Mouse (Mus musculus) megakaryocyte, adult 5-6 weeks (primary cell): ENCODE data around the gene Stim1. TPM values are rescaled to one million over a fixed set of nuclear protein-coding genes. Genes with fewer than 3 reads are reported as not detected.

Source experiments
- ATAC-seq: 2 replicates; pipeline ENCODE4 v1.8.0; 2016; ENCODE audit warnings: mild to moderate bottlenecking, inconsistent platforms; ENCODE audit not compliant: poor library complexity, severe bottlenecking
- total RNA-seq, 2 experiments: library from RNA; stranded (forward) in 1 of 2; stranded (reverse) in 1 of 2; fragments of 153-499, 151-499 nt in 1 of 2; fragments of 221-1000, 200-1000 nt in 1 of 2; gene quantifications; 2 replicates each; pipeline versions ENCODE4 v1.2.3 to v1.2.4; 2015 to 2017

The Stim1 gene
- total RNA-seq (2015) (28.0 and 28.8 TPM in 2 replicates), total RNA-seq (2017) (35.5 and 59.3 TPM in 2 replicates)

DNA sequence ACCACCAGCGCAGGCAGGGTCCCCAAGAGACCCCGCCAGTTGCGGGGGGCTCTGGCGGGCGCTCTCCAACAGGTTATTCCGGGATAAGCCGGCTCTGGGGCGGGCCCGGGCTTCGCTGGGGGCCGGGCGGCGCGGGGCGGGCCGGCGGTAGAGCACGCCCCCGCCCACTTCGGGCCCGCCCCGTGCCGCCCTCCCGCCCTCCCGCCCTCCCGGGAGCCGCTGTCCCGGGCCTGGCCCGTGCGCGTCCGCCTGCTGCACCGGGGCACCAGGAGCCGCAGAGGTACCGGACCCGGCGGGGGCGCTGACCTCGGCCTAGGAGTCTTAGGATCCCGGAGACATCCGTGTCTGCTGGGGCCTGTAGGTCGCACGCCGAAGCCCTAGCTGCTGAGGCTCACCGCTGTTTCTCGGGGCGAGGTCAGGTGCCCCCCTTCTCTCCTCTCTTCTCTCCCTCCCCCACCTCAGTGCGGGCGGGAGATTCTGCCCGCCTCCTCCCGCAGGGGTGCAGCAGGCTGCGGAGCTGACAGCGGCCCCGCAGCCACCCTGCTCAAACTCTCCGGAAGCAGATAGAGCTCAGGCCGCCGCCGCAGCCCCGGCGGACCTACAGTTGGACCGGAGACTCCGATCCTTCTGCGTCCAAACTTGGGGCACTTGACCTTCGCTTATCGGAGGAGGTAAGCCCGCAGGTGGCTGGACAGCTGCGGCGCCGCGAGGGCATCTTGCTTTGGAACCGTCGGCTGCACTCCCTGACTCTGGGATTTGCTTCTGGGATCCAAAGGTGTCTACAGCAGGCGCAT is at the start of gene Stim1:
TSS of gene Stim1 (plus strand) at position 206 of the 794 bp plus-strand sequence.
- ATAC-seq: peak; percentile 26

GRCm38 (mm10) chr7:102221899-102222298 is 45.7 kb upstream of the Stim1 start:
- no peak for ATAC-seq

DNA sequence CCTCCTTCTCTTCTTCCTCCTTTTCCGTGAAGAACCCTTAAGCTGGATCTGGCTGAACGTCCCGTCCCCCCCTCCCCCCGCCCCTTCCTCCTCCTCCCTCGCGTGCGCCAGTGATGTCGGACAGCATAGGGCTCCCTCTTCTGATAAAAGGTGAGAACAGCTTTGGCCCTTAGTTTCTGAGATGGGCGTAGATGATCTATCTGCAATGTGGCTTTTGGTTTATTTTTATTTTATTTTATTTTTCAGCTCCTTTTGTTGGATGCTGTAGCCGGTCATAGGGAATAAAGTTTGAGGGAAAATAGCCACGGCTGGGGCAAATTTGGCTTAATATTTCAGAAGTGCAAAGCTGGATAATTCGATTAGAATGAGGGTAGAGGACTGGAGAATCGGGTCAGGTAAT is 45.3 kb upstream of the Stim1 start:
- peak; percentile 89 for ATAC-seq

- ATAC-seq: peak; percentile 89
These were observed 44.6 kb upstream of the Stim1 start for GRCm38 (mm10) chr7:102222830-102223556.

- no peak for ATAC-seq
These were observed 43.5 kb upstream of the Stim1 start for GRCm38 (mm10) chr7:102223883-102224738.

GRCm38 (mm10) chr7:102226051-102226450 is 41.6 kb upstream of the Stim1 start:
- ATAC-seq: no peak

- no peak for ATAC-seq
These were observed 39.4 kb upstream of the Stim1 start for GRCm38 (mm10) chr7:102228049-102228670.

DNA sequence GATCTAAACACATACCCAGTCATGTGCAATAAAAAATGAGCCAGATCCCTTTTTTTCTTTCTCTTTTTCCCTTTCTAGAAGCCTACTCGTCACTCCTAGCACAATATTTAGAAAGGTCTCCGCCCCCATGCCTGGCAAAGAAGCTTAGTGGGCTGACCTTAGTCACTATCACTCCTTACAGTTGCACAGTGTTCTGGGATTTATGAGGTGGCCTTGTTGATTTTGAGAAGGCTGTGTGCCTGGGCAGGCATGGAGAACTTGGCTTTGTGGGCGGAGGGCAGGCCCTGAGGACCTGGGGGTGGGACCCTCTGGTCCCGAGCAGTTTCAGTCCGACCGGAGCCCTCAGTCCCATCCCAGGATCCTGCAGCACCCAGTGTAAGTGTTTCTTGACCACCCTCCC is 37.8 kb upstream of the Stim1 start:
- ATAC-seq: no peak

DNA sequence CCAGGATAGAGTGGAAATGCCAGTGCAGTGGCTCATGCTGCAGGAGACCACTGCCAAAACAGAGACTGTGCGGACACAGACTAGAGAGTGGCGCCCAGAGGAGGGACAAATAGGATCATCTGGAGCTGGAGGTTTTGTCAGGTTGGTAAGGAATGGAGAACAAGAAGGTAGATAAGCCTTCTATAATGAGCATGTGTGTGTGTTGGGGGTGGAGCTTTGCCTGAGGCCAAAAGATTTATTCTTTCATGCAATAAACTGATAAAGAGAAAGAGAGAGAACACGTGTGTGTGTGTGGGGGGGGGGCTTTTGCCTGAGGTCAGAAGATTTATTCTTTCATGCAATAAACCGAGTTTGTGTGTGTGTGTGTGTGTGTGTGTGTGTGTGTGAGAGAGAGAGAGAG is 34.5 kb upstream of the Stim1 start:
- ATAC-seq: no peak

- ATAC-seq: no peak
These were observed 28.8 kb upstream of the Stim1 start for GRCm38 (mm10) chr7:102238686-102239286.

- no peak for ATAC-seq
These were observed 28.0 kb upstream of the Stim1 start for GRCm38 (mm10) chr7:102239591-102239990.

- 0 out of 2 replicates have a peak, but pooled peaks have one; percentile 8 for ATAC-seq
These were observed 25.2 kb upstream of the Stim1 start for GRCm38 (mm10) chr7:102242371-102242770.

GRCm38 (mm10) chr7:102242917-102243316 is 24.7 kb upstream of the Stim1 start:
- no peak for ATAC-seq

GRCm38 (mm10) chr7:102243870-102244269 is 23.7 kb upstream of the Stim1 start:
- peak; percentile 66 for ATAC-seq

DNA sequence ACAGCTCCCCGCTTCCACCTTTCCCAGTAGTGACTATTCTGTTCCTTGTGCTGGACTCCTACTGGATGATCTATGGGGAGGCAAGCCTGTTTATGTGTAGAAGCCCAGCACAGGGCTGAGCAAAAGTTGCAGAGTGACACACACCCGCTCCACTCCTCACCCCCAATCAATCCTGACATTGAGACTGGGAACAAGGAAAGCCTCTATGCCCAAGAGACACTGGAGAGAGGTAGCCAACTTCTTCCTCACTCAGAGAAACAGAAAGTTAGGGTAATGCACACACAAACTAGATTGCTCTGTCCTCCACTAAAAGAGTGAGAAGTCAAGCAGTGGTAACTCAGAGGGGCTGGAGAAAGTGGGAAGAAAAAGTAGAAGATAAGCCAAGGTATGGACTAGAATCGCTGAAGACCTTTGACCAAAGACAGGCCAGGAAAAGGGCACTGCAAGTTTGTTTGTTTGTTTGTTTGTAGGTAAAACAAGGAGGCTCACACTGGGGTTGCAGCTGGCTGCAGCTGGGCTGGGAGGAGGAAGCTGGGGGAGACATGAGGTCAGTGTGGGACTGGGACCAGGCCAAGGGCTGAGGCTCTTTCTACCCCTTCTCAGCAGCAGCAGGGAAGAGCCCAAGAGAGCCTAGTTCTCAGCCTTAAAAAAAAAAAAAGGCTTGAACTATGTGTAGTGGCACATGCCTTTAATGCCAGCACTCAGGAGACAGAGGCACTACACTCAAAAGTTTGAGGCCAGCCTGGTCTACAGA is 22.6 kb upstream of the Stim1 start:
- no peak for ATAC-seq

DNA sequence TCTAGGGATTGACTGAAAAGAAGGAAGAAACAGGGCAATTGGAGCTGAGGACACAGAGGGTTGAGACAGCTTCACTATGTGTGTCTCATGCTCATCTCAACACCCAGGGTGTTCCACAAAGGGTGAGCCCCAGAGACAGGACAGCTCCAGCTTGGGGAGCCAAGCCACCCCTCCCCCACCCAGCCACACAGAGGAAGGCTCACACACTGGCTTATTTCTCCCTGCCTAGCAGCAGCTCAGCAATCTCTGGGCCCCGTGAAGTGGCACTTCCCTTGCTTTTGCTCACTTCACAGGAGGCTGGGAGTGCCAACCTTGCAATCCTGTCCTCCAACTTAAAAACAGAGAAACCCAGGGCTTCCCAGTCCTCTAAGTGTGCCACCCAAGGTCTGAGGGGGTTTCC is 21.8 kb upstream of the Stim1 start:
- no peak for ATAC-seq

- ATAC-seq: no peak
These were observed 21.3 kb upstream of the Stim1 start for GRCm38 (mm10) chr7:102246265-102246664.

GRCm38 (mm10) chr7:102246956-102247797 is 20.4 kb upstream of the Stim1 start:
- ATAC-seq: no peak
